Mouse (Mus musculus) macrophage (primary cell): Measurements from ENCODE around the gene Net1. TPM values are rescaled to one million over a fixed set of nuclear protein-coding genes. Genes with fewer than 3 reads are reported as not detected.

Experiments
- polyA plus RNA-seq: library from polyadenylated mRNA; stranded (reverse); fragments of 250-400 nt; gene quantifications from 3 replicates; pipeline ENCODE4 v1.2.4, GENCODE M21; 2018; ENCODE audit warnings: inconsistent platforms

The Net1 gene
- polyA plus RNA-seq, 1 experiment from 2014 or later: 4.1 TPM

Other genes with a start within 250 kb of the Net1 start
- gene Calml3, start 113.9 kb downstream of the Net1 start, polyA plus RNA-seq: not detected in 3 replicates
- not detected in 3 replicates for gene Calm4, start 80.5 kb downstream of the Net1 start, polyA plus RNA-seq
- gene Calm5, start 64.0 kb downstream of the Net1 start, polyA plus RNA-seq: not detected in 3 replicates
- not detected in 3 replicates for gene Tubal3, start 54 bp upstream of the Net1 start, polyA plus RNA-seq
- gene Ucn3, start 27.1 kb upstream of the Net1 start, polyA plus RNA-seq: not detected in 3 replicates
- not detected in 3 replicates for gene Akr1c14, start 130.8 kb upstream of the Net1 start, polyA plus RNA-seq
- gene Akr1c18, start 232.4 kb upstream of the Net1 start, polyA plus RNA-seq: not detected in 3 replicates